Mouse (Mus musculus) spleen, adult 12 weeks (tissue): ENCODE results near the gene Klf7.
"Not testable (repeated sequence)": the region's sequence is repeated elsewhere in the genome, so short reads cannot be mapped to it uniquely, and the experiment has no call there.

Experiments used
- DNase-seq: peaks from one replicate; pipeline ENCODE4 v3.0.0; 2022; ENCODE audit warnings: low spot score

Gene Klf7

GRCm38 (mm10) chr1:64121559-64122465, at the start of gene Klf7:
Gene Klf7, minus strand, starts transcription at chr1:64122282.
- DNase-seq = peak; percentile 82

- no peak for DNase-seq
Observed at GRCm38 (mm10) chr1:64164526-64165062, 42.5 kb upstream of the Klf7 start.

DNA sequence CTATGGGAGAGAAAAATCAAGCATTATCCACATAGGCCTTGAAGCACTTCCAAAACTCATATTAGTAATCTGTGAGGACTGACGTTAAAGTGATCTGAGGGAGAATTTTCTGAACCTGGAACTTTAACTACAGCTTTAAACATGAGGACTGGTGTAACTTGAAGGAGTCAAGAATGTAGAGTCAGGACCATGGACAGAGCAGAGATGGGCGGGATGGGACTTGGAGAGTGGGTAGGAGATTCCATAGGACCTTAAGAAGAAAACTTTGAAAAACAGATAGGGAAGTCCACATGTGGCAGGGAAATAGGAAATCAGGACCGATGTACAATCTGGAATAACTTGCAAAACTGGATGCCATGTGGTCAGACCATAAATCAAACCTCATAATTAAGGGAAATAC, 36.7 kb upstream of the Klf7 start:
- no peak for DNase-seq

DNA sequence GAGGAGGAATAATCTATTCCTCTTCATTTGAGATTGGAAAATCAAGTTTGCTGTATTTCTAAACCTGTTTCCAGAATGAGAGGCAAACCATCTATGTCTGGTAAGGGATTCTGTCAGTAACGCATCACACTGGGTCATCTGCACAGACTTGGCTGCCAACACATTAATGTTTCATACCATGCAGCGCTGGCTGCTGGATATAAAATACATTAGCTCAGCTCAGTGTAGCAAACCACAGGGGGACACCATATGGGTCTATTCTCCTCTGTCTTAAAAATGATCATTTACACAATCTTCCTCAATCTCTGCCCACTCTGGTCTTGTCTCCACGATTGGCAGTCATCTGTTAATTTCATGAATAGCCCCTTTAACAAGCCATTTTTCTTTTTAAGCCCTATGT, 27.1 kb upstream of the Klf7 start:
- DNase-seq = no peak

GRCm38 (mm10) chr1:64142691-64143445, 20.8 kb upstream of the Klf7 start:
- DNase-seq = no peak

GRCm38 (mm10) chr1:64134439-64134838, 12.4 kb upstream of the Klf7 start:
- DNase-seq = no peak

DNA sequence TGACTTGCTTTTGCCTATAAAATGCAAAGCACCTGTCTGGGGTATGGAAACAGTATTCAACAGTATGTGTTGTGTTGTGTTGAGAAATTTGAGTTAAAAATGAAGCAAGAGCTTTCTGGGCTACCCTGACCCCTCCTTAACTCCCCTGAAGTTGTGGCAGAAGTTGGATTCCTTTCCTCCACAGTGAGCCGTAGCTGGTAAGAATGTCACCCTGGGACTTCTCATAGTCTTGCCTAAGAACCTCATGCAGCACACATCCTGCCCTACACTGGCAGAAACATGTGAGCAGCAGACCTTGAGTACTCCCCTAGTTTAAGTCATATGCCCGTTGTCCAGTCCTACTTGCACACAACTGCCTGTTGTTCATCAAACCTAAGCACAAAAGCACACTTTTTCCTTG, 4.7 kb upstream of the Klf7 start:
- DNase-seq = no peak

DNA sequence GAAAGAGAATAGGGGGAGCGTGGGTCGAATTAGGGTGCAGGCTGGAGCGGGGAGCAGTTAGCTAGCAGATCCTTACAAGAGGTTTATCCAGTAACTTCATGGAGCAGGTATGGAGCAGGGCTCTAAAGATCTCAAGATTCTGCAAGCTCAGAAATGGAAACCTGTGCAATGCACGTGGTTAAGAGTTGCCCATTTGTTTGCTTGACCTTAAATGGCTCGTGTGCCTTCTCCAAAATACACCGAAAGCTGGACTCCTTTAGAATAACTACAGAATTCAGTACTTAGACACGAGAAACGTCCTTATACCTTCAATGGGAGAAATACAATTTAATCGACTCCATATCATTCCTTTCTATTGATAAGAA, 366 bp upstream of the Klf7 start:
- no peak for DNase-seq

DNA sequence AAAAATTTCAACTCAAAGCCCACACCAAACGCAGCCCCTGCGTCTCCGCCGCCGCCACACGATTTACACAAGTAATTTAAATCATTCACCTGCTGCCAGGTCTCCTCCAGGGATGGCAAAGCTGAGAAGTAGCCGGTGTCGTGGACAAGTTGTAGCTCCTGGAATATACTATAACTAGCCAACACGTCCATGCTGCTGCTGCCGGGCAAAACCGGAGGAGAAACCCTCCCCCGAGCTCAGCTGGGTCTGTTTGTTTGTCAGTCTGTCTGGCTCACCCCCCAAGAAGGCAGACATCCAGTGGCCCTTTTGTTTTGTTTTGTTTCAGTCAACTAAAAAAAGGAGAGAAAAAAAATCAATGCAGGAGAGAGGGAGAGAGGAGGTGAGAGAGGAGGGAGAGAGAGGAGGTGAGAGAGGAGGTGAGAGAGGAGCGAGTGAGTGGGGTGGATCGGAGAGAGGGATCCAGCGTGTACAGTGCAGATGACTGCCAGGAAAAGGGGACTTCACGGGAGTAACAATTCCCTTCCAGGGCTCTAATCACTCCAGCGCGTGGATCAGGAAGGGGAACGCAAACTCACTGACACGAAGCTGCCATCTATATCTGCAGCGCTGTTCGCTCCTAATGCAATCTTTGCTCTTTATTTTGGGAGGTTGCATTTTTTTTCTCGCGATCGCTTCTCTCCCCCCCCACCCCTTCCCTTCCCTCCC, 1.1 kb downstream of the Klf7 start:
- DNase-seq = peak; percentile 21

- no peak for DNase-seq
Observed at GRCm38 (mm10) chr1:64120421-64120810, 1.7 kb downstream of the Klf7 start.

GRCm38 (mm10) chr1:64119851-64120250, 2.2 kb downstream of the Klf7 start:
- DNase-seq = no peak

- no peak for DNase-seq
Observed at GRCm38 (mm10) chr1:64119358-64119794, 2.7 kb downstream of the Klf7 start.

- DNase-seq = no peak
Observed at GRCm38 (mm10) chr1:64118285-64119170, 3.6 kb downstream of the Klf7 start.

DNA sequence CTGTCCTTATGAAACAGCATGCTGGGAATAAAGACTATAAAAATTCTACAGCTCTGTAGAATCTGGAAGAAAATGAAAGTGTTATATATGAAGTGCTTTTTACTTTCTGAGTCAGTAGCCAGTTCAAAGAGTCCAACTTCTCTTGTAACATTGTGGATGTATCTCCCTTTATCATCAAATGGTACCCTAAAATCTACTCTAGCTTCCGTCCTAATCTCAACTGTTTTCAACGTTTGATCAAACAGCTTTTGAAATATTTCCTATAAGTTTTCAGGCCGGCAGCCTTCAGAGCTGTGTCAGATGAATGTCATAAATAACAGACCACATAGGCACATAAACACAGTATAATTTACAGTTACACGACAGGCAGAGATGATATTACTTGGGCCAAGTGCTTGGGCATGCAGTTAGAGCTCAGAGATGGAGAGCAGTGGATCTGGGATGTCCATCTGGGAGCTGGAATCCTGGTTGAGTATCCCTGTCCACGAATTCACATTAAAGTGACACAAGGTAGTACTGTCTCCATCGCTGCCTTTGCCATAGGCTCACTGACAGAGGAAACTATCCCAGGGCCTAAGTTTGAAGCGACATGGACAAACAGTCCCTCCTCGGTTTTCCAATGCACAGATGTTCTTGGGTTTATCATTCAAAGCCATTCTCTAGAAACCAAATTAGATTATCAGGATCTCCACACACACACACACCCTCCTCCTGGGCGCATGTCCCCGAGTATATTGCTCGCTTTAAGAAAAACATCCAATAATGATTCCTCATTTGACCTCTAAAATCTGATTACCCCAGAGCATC, 4.4 kb downstream of the Klf7 start:
- no peak for DNase-seq

DNA sequence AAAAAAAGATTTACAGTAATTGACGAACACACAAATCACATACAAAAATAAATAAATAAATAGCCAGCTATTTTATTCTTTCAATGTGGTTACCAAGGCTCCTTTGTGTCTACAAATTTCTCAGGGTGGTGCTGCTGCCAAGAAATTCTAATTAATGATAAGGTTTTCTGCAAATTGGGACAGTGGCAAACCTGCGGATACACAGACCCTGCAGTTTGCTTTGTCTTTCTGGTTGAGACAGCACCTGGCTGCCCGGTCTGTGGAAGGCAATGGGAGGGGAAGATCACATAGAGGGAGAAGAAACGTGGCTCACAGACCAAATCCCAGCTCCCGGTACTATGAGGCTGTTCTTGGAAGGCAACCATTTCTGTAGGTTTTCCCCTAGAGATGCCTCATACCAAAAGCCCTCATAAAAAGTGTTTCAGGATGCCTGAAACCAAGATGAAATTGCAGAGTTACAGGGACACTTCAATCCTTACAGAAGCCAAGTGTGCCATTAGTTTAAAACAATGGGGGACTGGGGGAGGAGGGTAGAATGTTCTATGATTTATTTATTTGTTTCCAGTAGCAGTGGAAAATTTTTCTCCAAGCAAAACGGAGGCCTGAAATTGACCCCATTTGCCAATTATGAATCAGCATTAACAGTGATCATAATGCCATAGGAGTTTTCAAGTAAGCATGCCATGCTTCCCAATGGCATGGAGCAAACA, 5.2 kb downstream of the Klf7 start:
- DNase-seq = no peak

DNA sequence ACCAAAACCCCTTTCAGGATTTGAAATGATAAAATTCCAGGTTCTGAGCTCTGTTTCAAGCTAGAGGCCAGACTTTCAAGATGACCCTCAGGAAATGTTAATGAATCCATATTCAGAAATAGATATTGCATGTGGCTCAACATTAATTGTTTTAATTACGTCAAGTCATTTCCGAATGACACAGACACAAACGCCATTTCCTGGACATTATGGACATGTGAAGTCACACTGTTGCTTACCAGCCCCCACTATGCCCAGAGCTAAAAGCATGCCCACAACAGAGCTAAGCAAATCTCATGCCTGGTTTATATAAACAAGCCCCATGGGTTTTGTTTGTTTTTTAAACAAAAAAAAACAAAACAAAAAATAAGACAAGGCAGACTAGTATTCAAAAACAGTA, 7.5 kb downstream of the Klf7 start:
- DNase-seq = no peak

DNA sequence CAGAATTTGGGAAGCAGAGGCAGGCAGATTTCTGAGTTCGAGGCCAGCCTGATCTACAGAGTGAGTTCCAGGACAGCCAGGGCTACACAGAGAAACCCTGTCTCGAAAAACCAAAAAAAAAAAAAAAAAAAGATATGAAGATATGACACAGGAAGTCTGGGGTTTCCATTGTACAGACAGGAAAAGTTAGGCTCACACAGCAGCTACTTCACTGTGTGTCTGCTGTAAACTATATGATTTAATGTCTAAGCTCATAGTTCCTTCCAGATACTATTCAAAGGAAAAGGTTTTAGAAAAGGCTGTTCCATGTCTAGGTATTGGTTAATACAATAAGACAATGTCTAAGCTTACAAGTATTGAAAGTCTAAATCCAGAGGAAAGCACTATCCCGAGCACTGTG, 13.4 kb downstream of the Klf7 start:
- not testable (repeated sequence) for DNase-seq

GRCm38 (mm10) chr1:64107526-64107925, 14.6 kb downstream of the Klf7 start:
- no peak for DNase-seq

GRCm38 (mm10) chr1:64106127-64106526, 16.0 kb downstream of the Klf7 start:
- no peak for DNase-seq

GRCm38 (mm10) chr1:64105181-64105646, 16.9 kb downstream of the Klf7 start:
- no peak for DNase-seq
